Mouse (Mus musculus): ENCODE measurements around the gene Tacc3.

GRCm38 (mm10) chr5:33695718-33696121 lies 37.8 kb downstream of the Tacc3 start:
- TF ChIP-seq GATA1 (IDR thresholded peaks at IDR 0.05; ENCODE audit: borderline replicate concordance, low read length) (no peak), FLI1 (IDR thresholded peaks at IDR 0.05; ENCODE audit: low read length) (no peak)

All from megakaryocyte, embryonic 14.5 days (primary cell).